Mouse (Mus musculus) ES-E14 (cell line): Measurements from ENCODE around the gene Ttll10.

Source experiments
- CHD2 ChIP-seq: IDR thresholded peaks from 2 replicates; pipeline ENCODE4 v1.6.1; 2014; ENCODE audit warnings: mild to moderate bottlenecking, low read depth, low read length, inconsistent platforms
- MAFK ChIP-seq: IDR thresholded peaks from 2 replicates; pipeline ENCODE4 v1.6.1; 2014; ENCODE audit warnings: mild to moderate bottlenecking, low read depth, low read length, inconsistent platforms; ENCODE audit not compliant: insufficient read depth
- ZNF384 ChIP-seq: IDR thresholded peaks from 2 replicates; pipeline ENCODE4 v1.6.1; 2012; ENCODE audit warnings: low read depth, low read length, inconsistent platforms

DNA sequence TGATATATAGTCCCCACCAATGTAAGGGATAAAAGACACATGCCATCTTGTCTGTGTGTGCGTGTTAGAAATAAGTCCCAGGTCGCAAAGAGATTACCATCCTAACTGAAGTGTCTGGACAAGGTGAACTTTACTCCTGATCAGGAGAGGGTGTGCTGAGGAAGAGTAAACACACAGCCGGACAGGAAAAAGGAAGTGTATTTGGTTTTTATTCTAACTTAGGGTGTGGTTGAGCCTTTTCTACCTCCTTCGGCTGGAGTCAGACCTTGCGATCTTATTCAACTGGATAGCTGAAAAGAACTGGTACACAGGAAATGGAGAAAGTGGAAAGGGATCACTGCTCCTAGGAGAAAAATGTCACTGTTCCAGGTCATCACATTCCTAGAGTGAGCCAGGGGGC, 41.3 kb upstream of the Ttll10 start:
- TF ChIP-seq ZNF384 (no peak), CHD2 (no peak), MAFK (no peak)
